Mouse (Mus musculus): Measurements from ENCODE around the gene Atxn1.

GRCm38 (mm10) chr13:45809777-45810410 is 154.9 kb downstream of the Atxn1 start:
- TF ChIP-seq GATA1 (IDR thresholded peaks at IDR 0.05; ENCODE audit: borderline replicate concordance, low read length), result no peak
- no peak for TF ChIP-seq FLI1 (IDR thresholded peaks at IDR 0.05; ENCODE audit: low read length)
